Mouse (Mus musculus) midbrain, embryonic 10.5 days (tissue): Measurements from ENCODE around the gene Xpc. TPM values are rescaled to one million over a fixed set of nuclear protein-coding genes. Genes with fewer than 3 reads are reported as not detected.
A peak's percentile ranks its signal among the peaks of the same experiment; 100 is the strongest.
"Not testable (repeated sequence)": the region's sequence is repeated elsewhere in the genome, so short reads cannot be mapped to it uniquely, and the experiment has no call there.

Experiments
- DNase-seq: peaks from one replicate; pipeline ENCODE4 v3.0.0-alpha.2; 2017; ENCODE audit warnings: low spot score
- H3K27ac ChIP-seq: fragments of 300-500 bp; sonication (generic); replicated peaks from 2 replicates; pipeline ENCODE4 v1.5.1; 2016; ENCODE audit warnings: mild to moderate bottlenecking
- H3K27me3 ChIP-seq: fragments of 300-500 bp; sonication (generic); 2 replicates; pipeline ENCODE4 v1.6.1; 2016; ENCODE audit warnings: low read depth, mild to moderate bottlenecking; ENCODE audit not compliant: poor library complexity, severe bottlenecking
- H3K36me3 ChIP-seq: fragments of 300-500 bp; sonication (generic); 2 replicates; pipeline ENCODE4 v1.6.1; 2016; ENCODE audit warnings: mild to moderate bottlenecking, moderate library complexity
- H3K4me1 ChIP-seq: fragments of 300-500 bp; sonication (generic); 2 replicates; pipeline ENCODE4 v1.6.1; 2016
- H3K4me3 ChIP-seq: fragments of 300-500 bp; sonication (generic); 2 replicates; pipeline ENCODE4 v1.5.1; 2016; ENCODE audit warnings: mild to moderate bottlenecking, moderate library complexity
- H3K9me3 ChIP-seq: fragments of 300-500 bp; sonication (generic); replicated peaks from 2 replicates; pipeline ENCODE4 v1.6.1; 2016; ENCODE audit warnings: mild to moderate bottlenecking
- WGBS: fragments of 180-500 bp; shearing (Covaris S2); methylation state at CpG from one replicate; pipeline ENCODE4 v1.1.7; 2016; 5-methylcytosine and 5-hydroxymethylcytosine counted together
- polyA plus RNA-seq: library from polyadenylated mRNA; unstranded; fragments of >200 nt; fragmentation: Nextera tagmentation; extraction: Ambion mirVana; gene quantifications from 2 replicates; pipeline ENCODE4 v1.2.1, GENCODE M21; 2016

The Xpc gene
- polyA plus RNA-seq, 1 experiment from 2014 or later: 22.8 TPM

DNA sequence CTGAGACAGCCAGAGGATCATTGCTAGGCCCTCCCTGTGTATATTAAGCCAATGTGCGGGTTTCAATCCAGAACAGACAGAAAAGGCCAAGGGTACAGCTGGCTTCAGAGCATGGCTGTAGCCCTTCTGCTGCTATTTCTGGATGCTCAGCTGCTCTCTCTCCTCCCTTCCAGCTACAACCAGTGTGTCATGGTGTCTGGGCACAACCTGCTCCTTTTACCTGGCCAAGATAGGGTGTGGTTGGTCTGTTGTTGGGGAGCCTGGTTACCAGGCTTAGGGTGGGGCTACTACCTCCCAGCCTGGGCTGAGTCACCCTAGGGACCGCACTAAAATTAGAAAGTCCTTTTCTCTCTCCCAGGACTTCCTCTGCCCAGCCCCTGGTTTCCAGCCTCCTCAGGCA is 32.3 kb downstream of the Xpc start:
- 95% methylated on average over 2 of the region's 2 CpGs for WGBS
- no peak overlapping the region for H3K27ac ChIP-seq
- no peaks in the 10 kb centered on the region for H3K4me1 ChIP-seq
- H3K36me3 ChIP-seq: peaks cover 100% of the 10 kb centered on the region
- no peaks in the 10 kb centered on the region for H3K9me3 ChIP-seq
- no peak for DNase-seq
- no peaks in the 10 kb centered on the region for H3K27me3 ChIP-seq
- no peak overlapping the region for H3K4me3 ChIP-seq

DNA sequence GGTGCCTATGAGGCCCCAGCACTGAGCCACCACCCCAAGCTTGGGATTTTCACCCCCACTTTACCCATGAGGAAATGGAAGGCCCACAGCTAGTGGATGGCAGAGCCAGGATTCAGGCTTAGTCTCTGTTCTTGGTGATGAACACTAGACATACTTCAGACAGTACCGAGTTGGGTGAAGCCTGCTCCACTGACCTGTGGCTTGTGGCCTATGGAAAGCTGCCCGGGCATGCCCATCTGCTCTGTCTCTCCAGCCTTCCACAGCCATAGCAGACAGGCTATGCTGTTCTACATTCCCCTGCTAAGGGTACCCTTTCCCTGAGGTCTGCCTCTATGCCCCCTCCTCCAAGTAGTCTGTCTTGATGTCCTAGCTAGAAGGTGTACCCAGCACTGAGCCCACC is 39.1 kb downstream of the Xpc start:
- Histone ChIP-seq H3K9me3 (no peaks in the 10 kb centered on the region), H3K36me3 (peaks cover 64% of the 10 kb centered on the region), H3K4me3 (no peak overlapping the region), H3K27me3 (no peaks in the 10 kb centered on the region), H3K27ac (no peak overlapping the region), H3K4me1 (peaks cover 40% of the 10 kb centered on the region)
- DNase-seq: no peak
- 98% methylated on average over 2 of the region's 2 CpGs for WGBS

GRCm38 (mm10) chr6:91474441-91475190 is 41.1 kb downstream of the Xpc start:
- peak overlapping the region; percentile 90 for H3K4me3 ChIP-seq
- peak overlapping the region; percentile 88 for H3K27ac ChIP-seq
- WGBS: 66% methylated on average over 9 of the region's 9 CpGs
- peaks cover 41% of the 10 kb centered on the region for H3K4me1 ChIP-seq
- DNase-seq: no peak
- no peaks in the 10 kb centered on the region for H3K27me3 ChIP-seq
- no peaks in the 10 kb centered on the region for H3K9me3 ChIP-seq
- peaks cover 57% of the 10 kb centered on the region for H3K36me3 ChIP-seq

DNA sequence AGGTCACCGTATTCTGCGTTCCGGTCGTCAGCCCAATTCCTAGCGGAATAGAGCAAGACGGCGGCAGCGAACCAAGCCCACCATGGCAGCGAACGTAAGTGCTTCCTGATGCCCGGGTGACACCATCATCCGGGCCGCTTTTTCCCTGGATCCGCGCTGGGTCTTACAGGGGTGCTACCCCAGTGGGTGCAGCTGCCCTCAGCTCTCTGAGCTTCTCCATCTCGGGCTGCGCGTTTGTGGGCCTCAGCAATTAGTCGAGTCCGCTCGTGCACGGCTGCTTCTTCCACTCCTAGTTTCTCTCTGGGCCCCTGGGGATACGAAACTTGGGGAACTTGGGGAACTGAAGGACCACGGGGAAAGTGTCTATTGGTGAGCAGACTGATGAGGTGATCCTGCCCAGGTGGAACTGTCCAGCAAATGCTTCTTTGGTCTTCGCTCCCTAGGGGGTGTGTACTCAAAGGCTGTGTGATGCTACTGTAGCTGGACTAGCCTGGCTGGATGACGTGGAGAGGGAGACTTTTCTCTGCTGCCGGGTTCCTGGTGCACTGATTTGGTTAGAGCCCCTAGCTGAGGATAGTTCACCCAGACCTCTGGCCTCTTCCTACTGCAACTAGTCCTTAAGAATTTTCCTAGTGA is 41.8 kb downstream of the Xpc start:
- Histone ChIP-seq H3K4me3 (peak overlapping the region; percentile 90), H3K4me1 (peaks cover 41% of the 10 kb centered on the region), H3K36me3 (peaks cover 55% of the 10 kb centered on the region), H3K27ac (peak overlapping the region; percentile 88), H3K9me3 (no peaks in the 10 kb centered on the region), H3K27me3 (no peaks in the 10 kb centered on the region)
- DNase-seq: no peak
- WGBS: under 1% methylated on average over 27 of the region's 27 CpGs

- peak; percentile 98 for DNase-seq
- H3K4me3 ChIP-seq: peak within 1 kb of the TSS; percentile 90
- peaks cover 54% of the 10 kb centered on the region for H3K36me3 ChIP-seq
- H3K9me3 ChIP-seq: no peaks in the 10 kb centered on the region
- H3K27me3 ChIP-seq: no peaks in the 10 kb centered on the region
- WGBS: under 1% methylated on average over 74 of the region's 74 CpGs
- H3K4me1 ChIP-seq: peaks cover 41% of the 10 kb centered on the region
- H3K27ac ChIP-seq: peak within 1 kb of the TSS; percentile 88
Measured at GRCm38 (mm10) chr6:91472868-91473804, 42.6 kb downstream of the Xpc start, which contains the start of the genes Chchd4 and Tmem43. Gene Chchd4, minus strand, starts transcription at chr6:91473546. Gene Tmem43, plus strand, starts transcription at chr6:91473703.

GRCm38 (mm10) chr6:91472319-91472718 is 43.4 kb downstream of the Xpc start:
- H3K4me3 ChIP-seq: peak overlapping the region; percentile 90
- H3K4me1 ChIP-seq: peaks cover 41% of the 10 kb centered on the region
- peak; percentile 22 for DNase-seq
- 34% methylated on average over 6 of the region's 6 CpGs for WGBS
- peak overlapping the region; percentile 88 for H3K27ac ChIP-seq
- H3K9me3 ChIP-seq: no peaks in the 10 kb centered on the region
- H3K27me3 ChIP-seq: no peaks in the 10 kb centered on the region
- H3K36me3 ChIP-seq: peaks cover 54% of the 10 kb centered on the region

DNA sequence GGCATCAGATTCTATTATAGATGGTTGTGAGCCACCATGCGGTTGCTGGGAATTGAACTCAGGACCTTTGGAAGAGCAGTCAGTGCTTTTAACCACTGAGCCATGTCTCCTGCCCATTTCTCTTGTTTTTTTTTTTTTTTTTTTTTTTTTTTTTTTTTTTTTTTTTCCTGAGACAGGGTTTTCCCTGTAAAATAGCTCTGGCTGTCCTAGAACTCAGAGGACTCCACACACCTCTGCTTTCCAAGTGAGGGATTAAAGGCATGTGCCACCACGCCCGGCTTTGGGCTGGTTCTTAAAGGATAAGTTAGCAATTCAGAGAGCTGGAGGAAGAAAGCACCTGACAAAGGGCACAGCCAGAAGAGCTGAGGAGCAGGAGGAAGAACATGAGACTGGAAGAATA is 44.3 kb downstream of the Xpc start:
- not testable (repeated sequence) for H3K27ac ChIP-seq, H3K27me3 ChIP-seq, DNase-seq, H3K9me3 ChIP-seq
- H3K4me3 ChIP-seq: peak overlapping the region; percentile 90; the same call in 1 of the 2 replicates
- peaks cover 54% of the 10 kb centered on the region for H3K36me3 ChIP-seq
- 92% methylated on average over 3 of the region's 3 CpGs for WGBS
- peaks cover 37% of the 10 kb centered on the region for H3K4me1 ChIP-seq

DNA sequence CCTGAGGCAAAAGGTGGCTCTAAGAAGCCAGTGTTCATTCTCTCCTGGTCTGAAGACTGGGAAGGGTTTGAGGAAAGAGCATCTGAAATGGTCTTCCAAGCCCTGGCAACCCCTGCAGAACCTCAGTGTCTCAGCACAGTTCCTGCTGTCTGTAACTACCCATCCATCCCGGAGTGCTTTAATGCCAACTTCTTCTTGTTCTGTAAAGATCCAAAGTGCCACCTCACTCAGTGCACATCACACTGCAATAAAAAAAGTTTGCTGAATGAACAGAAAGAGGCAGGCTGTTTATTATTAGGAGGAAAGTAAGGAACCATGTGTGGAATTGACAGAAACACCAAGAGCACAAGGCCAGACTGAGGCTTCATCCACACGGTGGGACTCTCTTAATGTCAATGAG is 45.0 kb downstream of the Xpc start:
- 91% methylated on average over 2 of the region's 2 CpGs for WGBS
- peaks cover 33% of the 10 kb centered on the region for H3K4me1 ChIP-seq
- no peaks in the 10 kb centered on the region for H3K9me3 ChIP-seq
- peaks cover 54% of the 10 kb centered on the region for H3K36me3 ChIP-seq
- H3K27me3 ChIP-seq: no peaks in the 10 kb centered on the region
- H3K4me3 ChIP-seq: no peak overlapping the region
- DNase-seq: no peak
- no peak overlapping the region for H3K27ac ChIP-seq

GRCm38 (mm10) chr6:91467106-91467505 is 48.6 kb downstream of the Xpc start:
- H3K36me3 ChIP-seq: peaks cover 83% of the 10 kb centered on the region
- H3K9me3 ChIP-seq: no peaks in the 10 kb centered on the region
- H3K4me1 ChIP-seq: peaks cover 6% of the 10 kb centered on the region
- H3K4me3 ChIP-seq: no peak overlapping the region
- no peaks in the 10 kb centered on the region for H3K27me3 ChIP-seq
- no peak overlapping the region for H3K27ac ChIP-seq
- DNase-seq: no peak
- 94% methylated on average over 1 of the region's 1 CpGs for WGBS

DNA sequence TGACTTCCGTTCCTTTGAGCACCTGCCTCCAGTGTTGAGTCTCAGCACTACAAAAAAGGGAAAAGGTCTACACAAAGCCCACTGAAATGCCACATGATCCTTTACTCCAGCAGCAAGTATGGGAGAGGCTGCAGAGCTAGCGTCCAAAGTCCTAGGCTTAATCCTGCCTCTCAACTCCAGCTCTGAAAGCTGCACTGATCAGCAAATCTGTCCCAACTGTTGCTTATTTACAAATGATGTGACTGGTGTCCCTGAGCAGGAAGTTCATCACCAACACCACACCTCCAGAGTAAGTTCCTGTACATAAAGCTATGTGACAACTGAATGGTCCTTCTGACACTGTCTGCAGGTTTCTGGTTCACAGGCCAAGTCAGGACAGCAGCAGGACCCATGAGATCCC is 49.9 kb downstream of the Xpc start:
- Histone ChIP-seq H3K4me3 (no peak overlapping the region), H3K9me3 (no peaks in the 10 kb centered on the region), H3K27me3 (no peaks in the 10 kb centered on the region), H3K27ac (no peak overlapping the region), H3K4me1 (no peaks in the 10 kb centered on the region), H3K36me3 (peaks cover 80% of the 10 kb centered on the region)
- 88% methylated on average over 2 of the region's 2 CpGs for WGBS
- DNase-seq: no peak

DNA sequence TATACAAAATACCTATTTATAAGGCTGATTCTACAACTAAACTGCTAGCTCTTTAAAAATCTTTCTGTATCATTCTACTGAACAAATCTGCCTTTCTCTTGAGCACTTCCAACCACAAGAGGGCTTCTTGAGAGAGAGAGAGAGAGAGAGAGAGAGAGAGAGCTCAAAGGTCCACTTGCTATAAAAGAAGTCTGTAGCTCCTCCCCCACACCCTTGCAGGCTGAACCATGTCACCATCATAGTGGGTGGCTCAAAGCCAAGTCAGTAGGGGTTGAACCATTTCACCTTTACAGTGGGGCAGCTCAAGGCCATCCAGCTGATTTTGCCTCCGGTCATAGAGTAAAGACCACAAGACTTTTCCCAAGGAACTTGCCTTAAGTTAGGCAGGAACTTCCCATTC is 56.2 kb downstream of the Xpc start:
- no peaks in the 10 kb centered on the region for H3K27me3 ChIP-seq
- no peaks in the 10 kb centered on the region for H3K9me3 ChIP-seq
- H3K27ac ChIP-seq: no peak overlapping the region
- DNase-seq: no peak
- no peak overlapping the region for H3K4me3 ChIP-seq
- 86% methylated on average over 1 of the region's 1 CpGs for WGBS
- peaks cover 23% of the 10 kb centered on the region for H3K36me3 ChIP-seq
- no peaks in the 10 kb centered on the region for H3K4me1 ChIP-seq

DNA sequence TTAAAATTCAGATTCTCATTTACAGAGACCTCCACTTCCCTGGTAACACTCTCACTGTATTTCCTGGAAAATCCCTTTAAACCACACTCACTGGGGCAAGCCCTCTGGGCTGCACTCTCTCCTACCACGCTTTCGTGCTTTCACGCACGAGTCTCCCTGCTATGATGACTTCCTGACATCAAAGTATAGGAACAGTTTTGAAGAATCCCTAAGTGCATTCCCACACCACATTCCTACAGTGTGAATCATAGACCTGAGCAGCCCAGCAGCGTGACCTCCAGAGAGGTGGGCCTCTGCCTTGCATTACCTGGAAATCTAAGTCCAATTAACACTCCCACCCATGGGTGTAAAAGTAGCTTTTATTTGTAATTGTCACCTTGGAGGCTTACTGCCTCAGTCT is 61.1 kb downstream of the Xpc start:
- Histone ChIP-seq H3K36me3 (no peaks in the 10 kb centered on the region), H3K9me3 (no peaks in the 10 kb centered on the region), H3K4me1 (peaks cover 11% of the 10 kb centered on the region), H3K4me3 (no peak overlapping the region), H3K27me3 (no peaks in the 10 kb centered on the region), H3K27ac (no peak overlapping the region)
- DNase-seq: no peak
- 69% methylated on average over 5 of the region's 5 CpGs for WGBS
